Mouse (Mus musculus): ENCODE measurements around the gene Olfr1201. TPM values are rescaled to one million over a fixed set of nuclear protein-coding genes. Genes with fewer than 3 reads are reported as not detected.

Gene Olfr1201
- not detected for total RNA-seq (2021)
- not detected in 2 replicates for polyA plus RNA-seq (2012; rRNA removed)
- long read RNA-seq: 0 reads

- intact Hi-C loops (cut with DNase I): no loop called here
- no peak for TF ChIP-seq EP300 (IDR thresholded peaks at IDR 0.05; ENCODE audit: insufficient read depth, low read depth, low read length)
- no peak for TF ChIP-seq CTCF (IDR thresholded peaks at IDR 0.05)
- TF ChIP-seq POLR2A (IDR thresholded peaks at IDR 0.05; ENCODE audit: insufficient read depth, low read depth, low read length): no peak
- 73% methylated on average over 6 of the region's 6 CpGs for WGBS
- H3K79me2 ChIP-seq (replicated peaks; ENCODE audit: control insufficient read depth, insufficient read depth, low read length): no peaks in the 10 kb centered on the region
- H3K4me1 ChIP-seq (ENCODE audit: control insufficient read depth, insufficient read depth, low read length): no peaks in the 10 kb centered on the region
- H3K4me3 ChIP-seq: no peak within 1 kb of the TSS
- H3K36me3 ChIP-seq (ENCODE audit: control insufficient read depth, insufficient read depth, low read length): no peaks in the 10 kb centered on the region
- no peak within 1 kb of the TSS for H3K9ac ChIP-seq (ENCODE audit: low read depth, low read length)
- DNase-seq: no peak
- no peaks in the 10 kb centered on the region for H3K27me3 ChIP-seq (ENCODE audit: control insufficient read depth, insufficient read depth, low read length)
- no peak within 1 kb of the TSS for H3K27ac ChIP-seq
Measured at GRCm38 (mm10) chr2:88792736-88793135, at the start of gene Olfr1201. Gene Olfr1201, plus strand, starts transcription at chr2:88793036.

DNA sequence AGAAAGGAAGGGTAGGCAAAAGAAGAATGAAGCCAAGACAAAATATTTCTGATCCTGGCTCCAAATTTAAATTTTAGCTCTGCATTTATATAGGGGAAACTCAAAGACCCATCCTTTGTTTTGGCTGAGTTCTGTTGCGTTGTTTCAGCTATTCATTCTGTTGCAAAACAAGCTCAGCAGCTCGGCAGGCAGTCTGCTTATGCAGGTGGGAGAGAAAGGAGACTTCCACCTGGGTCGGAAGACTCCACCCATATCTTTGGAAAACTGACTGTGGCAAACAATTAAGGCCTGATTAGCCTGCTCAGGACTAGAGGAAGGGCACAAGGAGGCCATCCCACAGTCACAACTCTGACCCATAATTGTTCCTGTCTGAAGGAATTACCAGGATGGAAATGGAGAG lies 49.5 kb upstream of the Olfr1201 start:
- Histone ChIP-seq H3K27ac (no peak overlapping the region), H3K4me1 (ENCODE audit: control insufficient read depth, insufficient read depth, low read length) (no peaks in the 10 kb centered on the region), H3K9ac (ENCODE audit: low read depth, low read length) (no peak overlapping the region), H3K36me3 (ENCODE audit: control insufficient read depth, insufficient read depth, low read length) (no peaks in the 10 kb centered on the region), H3K4me3 (no peak overlapping the region), H3K27me3 (ENCODE audit: control insufficient read depth, insufficient read depth, low read length) (no peaks in the 10 kb centered on the region), H3K79me2 (replicated peaks; ENCODE audit: control insufficient read depth, insufficient read depth, low read length) (no peaks in the 10 kb centered on the region)
- intact Hi-C loops (cut with DNase I): no loop called here
- no peak for DNase-seq
- TF ChIP-seq EP300 (IDR thresholded peaks at IDR 0.05; ENCODE audit: insufficient read depth, low read depth, low read length): no peak
- no peak for TF ChIP-seq POLR2A (IDR thresholded peaks at IDR 0.05; ENCODE audit: insufficient read depth, low read depth, low read length)
- TF ChIP-seq CTCF (IDR thresholded peaks at IDR 0.05): no peak
- whole genome bisulfite sequencing: 70% methylated on average over 3 of the region's 3 CpGs

DNA sequence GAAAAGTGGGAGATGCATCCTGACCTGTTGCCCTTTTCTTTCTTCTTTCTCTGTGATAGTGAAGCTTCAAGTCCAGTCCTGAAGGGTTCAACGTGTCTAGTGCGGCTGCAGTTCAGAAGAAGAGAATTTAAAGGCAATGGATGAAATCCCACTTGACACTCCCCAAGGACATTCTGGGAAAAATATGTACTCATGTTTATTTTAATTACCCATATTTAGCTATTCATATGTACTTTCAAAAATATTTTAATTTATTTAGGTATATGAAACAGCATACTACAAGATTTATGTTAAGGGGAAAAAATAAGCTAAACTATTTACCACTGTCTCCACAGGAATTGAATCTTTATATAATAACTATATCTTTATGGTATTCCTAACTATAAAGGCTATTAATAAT lies 41.6 kb upstream of the Olfr1201 start, which contains the start of gene Olfr1198:
Gene Olfr1198 (minus strand): TSS at position 101 of the 400 bp plus-strand sequence.
- intact Hi-C loops (cut with DNase I): no loop called here
- H3K27me3 ChIP-seq (ENCODE audit: control insufficient read depth, insufficient read depth, low read length): no peaks in the 10 kb centered on the region
- no peaks in the 10 kb centered on the region for H3K36me3 ChIP-seq (ENCODE audit: control insufficient read depth, insufficient read depth, low read length)
- TF ChIP-seq CTCF (IDR thresholded peaks at IDR 0.05): no peak
- TF ChIP-seq EP300 (IDR thresholded peaks at IDR 0.05; ENCODE audit: insufficient read depth, low read depth, low read length): no peak
- no peak for TF ChIP-seq POLR2A (IDR thresholded peaks at IDR 0.05; ENCODE audit: insufficient read depth, low read depth, low read length)
- H3K4me1 ChIP-seq (ENCODE audit: control insufficient read depth, insufficient read depth, low read length): no peaks in the 10 kb centered on the region
- H3K4me3 ChIP-seq: no peak within 1 kb of the TSS
- H3K27ac ChIP-seq: no peak within 1 kb of the TSS
- H3K79me2 ChIP-seq (replicated peaks; ENCODE audit: control insufficient read depth, insufficient read depth, low read length): no peaks in the 10 kb centered on the region
- WGBS: 84% methylated on average over 2 of the region's 2 CpGs
- no peak within 1 kb of the TSS for H3K9ac ChIP-seq (ENCODE audit: low read depth, low read length)
- no peak for DNase-seq

DNA sequence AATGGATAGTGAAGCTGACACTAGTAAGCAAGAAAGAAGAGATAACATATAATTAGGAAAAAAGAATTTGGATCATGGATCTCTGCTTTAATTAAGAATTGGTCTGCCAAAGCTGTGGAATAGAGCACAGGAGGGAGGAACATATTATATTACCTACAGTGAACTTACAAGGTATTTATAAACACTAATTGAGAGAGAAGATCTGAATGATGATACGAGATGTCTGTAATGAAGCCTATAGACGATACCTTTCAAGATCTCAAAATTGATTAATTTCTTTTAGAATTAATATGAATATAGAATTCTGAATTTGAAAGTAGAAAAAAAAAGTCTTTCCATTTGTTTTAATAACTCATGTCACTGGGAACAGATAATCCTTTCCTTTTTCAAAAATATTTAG lies 32.5 kb upstream of the Olfr1201 start, which contains the start of gene Olfr1199:
Gene Olfr1199 (minus strand): TSS at position 101 of the 400 bp plus-strand sequence.
- DNase-seq: no peak
- Histone ChIP-seq H3K79me2 (replicated peaks; ENCODE audit: control insufficient read depth, insufficient read depth, low read length) (no peaks in the 10 kb centered on the region), H3K4me1 (ENCODE audit: control insufficient read depth, insufficient read depth, low read length) (no peaks in the 10 kb centered on the region), H3K27me3 (ENCODE audit: control insufficient read depth, insufficient read depth, low read length) (no peaks in the 10 kb centered on the region), H3K27ac (no peak within 1 kb of the TSS), H3K36me3 (ENCODE audit: control insufficient read depth, insufficient read depth, low read length) (no peaks in the 10 kb centered on the region), H3K4me3 (no peak within 1 kb of the TSS), H3K9ac (ENCODE audit: low read depth, low read length) (no peak within 1 kb of the TSS)
- intact Hi-C loops (cut with DNase I): no loop called here
- WGBS: 83% methylated on average over 2 of the region's 2 CpGs
- TF ChIP-seq CTCF (IDR thresholded peaks at IDR 0.05) (no peak), EP300 (IDR thresholded peaks at IDR 0.05; ENCODE audit: insufficient read depth, low read depth, low read length) (no peak), POLR2A (IDR thresholded peaks at IDR 0.05; ENCODE audit: insufficient read depth, low read depth, low read length) (no peak)

- Histone ChIP-seq H3K27ac (no peak within 1 kb of the TSS), H3K4me1 (ENCODE audit: control insufficient read depth, insufficient read depth, low read length) (no peaks in the 10 kb centered on the region), H3K27me3 (ENCODE audit: control insufficient read depth, insufficient read depth, low read length) (no peaks in the 10 kb centered on the region), H3K79me2 (replicated peaks; ENCODE audit: control insufficient read depth, insufficient read depth, low read length) (no peaks in the 10 kb centered on the region), H3K36me3 (ENCODE audit: control insufficient read depth, insufficient read depth, low read length) (no peaks in the 10 kb centered on the region), H3K4me3 (no peak within 1 kb of the TSS), H3K9ac (ENCODE audit: low read depth, low read length) (no peak within 1 kb of the TSS)
- WGBS: 55% methylated on average over 2 of the region's 2 CpGs
- intact Hi-C loops (cut with DNase I): no loop called here
- no peak for DNase-seq
- no peak for TF ChIP-seq POLR2A (IDR thresholded peaks at IDR 0.05; ENCODE audit: insufficient read depth, low read depth, low read length)
- TF ChIP-seq CTCF (IDR thresholded peaks at IDR 0.05): no peak
- TF ChIP-seq EP300 (IDR thresholded peaks at IDR 0.05; ENCODE audit: insufficient read depth, low read depth, low read length): no peak
Measured at GRCm38 (mm10) chr2:88770388-88770787, 22.4 kb upstream of the Olfr1201 start, which contains the start of gene Olfr1200. Gene Olfr1200, minus strand, starts transcription at chr2:88770488.

DNA sequence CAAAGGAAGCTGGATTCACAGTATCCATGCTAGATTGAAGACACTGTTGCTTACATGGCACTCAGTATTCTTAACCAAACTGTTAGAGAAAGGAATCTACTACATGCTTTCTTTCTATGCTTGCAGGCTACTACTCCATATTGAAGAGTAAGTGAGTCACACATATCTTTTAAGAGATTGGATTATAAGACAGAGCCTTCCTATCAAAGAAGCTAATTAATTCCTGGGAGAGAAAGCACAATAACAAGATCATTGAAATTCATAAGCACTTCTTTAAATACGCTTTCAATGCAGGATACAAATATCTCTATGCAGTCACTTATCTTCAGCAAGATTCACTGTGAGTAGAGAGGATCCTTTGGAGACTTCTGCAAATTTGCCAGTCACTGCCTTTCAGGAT lies 21.4 kb downstream of the Olfr1201 start, which contains the start of gene Olfr1202:
Gene Olfr1202 (plus strand): TSS at position 301 of the 400 bp plus-strand sequence.
- TF ChIP-seq POLR2A (IDR thresholded peaks at IDR 0.05; ENCODE audit: insufficient read depth, low read depth, low read length): no peak
- TF ChIP-seq EP300 (IDR thresholded peaks at IDR 0.05; ENCODE audit: insufficient read depth, low read depth, low read length): no peak
- TF ChIP-seq CTCF (IDR thresholded peaks at IDR 0.05): no peak
- H3K9ac ChIP-seq (ENCODE audit: low read depth, low read length): no peak within 1 kb of the TSS
- intact Hi-C loops (cut with DNase I): no loop called here
- no peak for DNase-seq
- no peaks in the 10 kb centered on the region for H3K27me3 ChIP-seq (ENCODE audit: control insufficient read depth, insufficient read depth, low read length)
- 69% methylated on average over 1 of the region's 1 CpGs for WGBS
- H3K27ac ChIP-seq: no peak within 1 kb of the TSS
- no peaks in the 10 kb centered on the region for H3K4me1 ChIP-seq (ENCODE audit: control insufficient read depth, insufficient read depth, low read length)
- H3K4me3 ChIP-seq: no peak within 1 kb of the TSS
- no peaks in the 10 kb centered on the region for H3K79me2 ChIP-seq (replicated peaks; ENCODE audit: control insufficient read depth, insufficient read depth, low read length)
- no peaks in the 10 kb centered on the region for H3K36me3 ChIP-seq (ENCODE audit: control insufficient read depth, insufficient read depth, low read length)
